Mouse (Mus musculus) layer of hippocampus, postnatal 25 days (tissue): ENCODE data around the gene Gria1. TPM values are rescaled to one million over a fixed set of nuclear protein-coding genes. Genes with fewer than 3 reads are reported as not detected.

Experiments used
- DNase-seq, 2 experiments: peaks; one replicate each; pipeline ENCODE4 v3.0.0; 2022; ENCODE audit warnings: mixed read lengths in 2 of 2, low spot score in 1 of 2; ENCODE audit errors: extremely low spot score in 1 of 2
- total RNA-seq, 2 experiments: library from RNA; stranded (reverse); gene quantifications; 2 replicates each; pipeline ENCODE4 v1.2.3; 2021

The Gria1 gene
- total RNA-seq, 2 experiments from 2014 or later = 673 to 728 TPM

- DNase-seq = no peak
Measured at GRCm38 (mm10) chr11:57160076-57160475, 148.9 kb downstream of the Gria1 start.

GRCm38 (mm10) chr11:57162931-57163330 lies 151.7 kb downstream of the Gria1 start:
- no peak for DNase-seq

GRCm38 (mm10) chr11:57170058-57170457 lies 158.9 kb downstream of the Gria1 start:
- no peak for DNase-seq

- DNase-seq = no peak
Measured at GRCm38 (mm10) chr11:57174165-57174564, 163.0 kb downstream of the Gria1 start.

GRCm38 (mm10) chr11:57176552-57176951 lies 165.4 kb downstream of the Gria1 start:
- DNase-seq = no peak

- DNase-seq = no peak
Measured at GRCm38 (mm10) chr11:57184216-57184615, 173.0 kb downstream of the Gria1 start.

- DNase-seq = no peak
Measured at GRCm38 (mm10) chr11:57185110-57185509, 173.9 kb downstream of the Gria1 start.

GRCm38 (mm10) chr11:57189391-57189790 lies 178.2 kb downstream of the Gria1 start:
- no peak for DNase-seq

GRCm38 (mm10) chr11:57194746-57195145 lies 183.6 kb downstream of the Gria1 start:
- no peak for DNase-seq

- DNase-seq = no peak
Measured at GRCm38 (mm10) chr11:57201245-57201976, 190.2 kb downstream of the Gria1 start.

GRCm38 (mm10) chr11:57204371-57204770 lies 193.2 kb downstream of the Gria1 start:
- DNase-seq = no peak

- DNase-seq = no peak
Measured at GRCm38 (mm10) chr11:57207260-57207659, 196.1 kb downstream of the Gria1 start.

- DNase-seq = no peak
Measured at GRCm38 (mm10) chr11:57214079-57214478, 202.9 kb downstream of the Gria1 start.

GRCm38 (mm10) chr11:57214583-57214982 lies 203.4 kb downstream of the Gria1 start:
- DNase-seq = no peak

- DNase-seq = no peak
Measured at GRCm38 (mm10) chr11:57222797-57223569, 211.8 kb downstream of the Gria1 start.

- DNase-seq = no peak
Measured at GRCm38 (mm10) chr11:57235446-57235845, 224.3 kb downstream of the Gria1 start.

- no peak for DNase-seq
Measured at GRCm38 (mm10) chr11:57236431-57236830, 225.2 kb downstream of the Gria1 start.

GRCm38 (mm10) chr11:57239758-57240157 lies 228.6 kb downstream of the Gria1 start:
- DNase-seq = no peak

- DNase-seq = no peak
Measured at GRCm38 (mm10) chr11:57243835-57244234, 232.6 kb downstream of the Gria1 start.

- no peak for DNase-seq
Measured at GRCm38 (mm10) chr11:57244543-57244942, 233.4 kb downstream of the Gria1 start.

- no peak for DNase-seq
Measured at GRCm38 (mm10) chr11:57248870-57249269, 237.7 kb downstream of the Gria1 start.

GRCm38 (mm10) chr11:57250129-57250528 lies 238.9 kb downstream of the Gria1 start:
- no peak for DNase-seq
